Mouse (Mus musculus) left cerebral cortex, postnatal 10 days (tissue): ENCODE results near the gene Arl16. TPM values are rescaled to one million over a fixed set of nuclear protein-coding genes. Genes with fewer than 3 reads are reported as not detected.

Experiments used
- total RNA-seq, 2 experiments: library from RNA; stranded (reverse); gene quantifications; 2 replicates each; pipeline ENCODE4 v1.2.3; 2021

Gene Arl16
- total RNA-seq, 2 experiments from 2014 or later: 60.9 to 61.0 TPM

Other genes starting within 250 kb of the Arl16 start
- 10 to 100 TPM; 19.7 to 20.6 TPM for gene Bahcc1, start 234.7 kb downstream of the Arl16 start, total RNA-seq
- gene Actg1, start 119.1 kb downstream of the Arl16 start, total RNA-seq: 1,000 to 10,000 TPM; 2,375 to 2,523 TPM
- gene Fscn2, start 106.1 kb downstream of the Arl16 start, total RNA-seq: not detected
- gene Faap100, start 88.8 kb downstream of the Arl16 start, total RNA-seq: 10 to 100 TPM; 59.2 to 64.4 TPM
- gene Nploc4, start 29.9 kb downstream of the Arl16 start, total RNA-seq: 10 to 100 TPM; 63.1 to 70.3 TPM
- not detected for gene Tspan10, start 25.0 kb downstream of the Arl16 start, total RNA-seq
- gene Pde6g, start 14.1 kb downstream of the Arl16 start, total RNA-seq: under 1 TPM; 0.24 to 0.34 TPM
- 10 to 100 TPM; 10.6 to 13.8 TPM for gene Oxld1, start 9.5 kb downstream of the Arl16 start, total RNA-seq
- gene Ccdc137, start 9.5 kb downstream of the Arl16 start, total RNA-seq: 10 to 100 TPM; 16.8 to 20.8 TPM
- gene Mrpl12, start 17.0 kb upstream of the Arl16 start, total RNA-seq: 10 to 100 TPM; 76.6 to 79.1 TPM
- gene Slc25a10, start 24.2 kb upstream of the Arl16 start, total RNA-seq: 10 to 100 TPM; 23.4 to 26.6 TPM
- gene Gcgr, start 63.1 kb upstream of the Arl16 start, total RNA-seq: under 1 TPM in 1 of 2 experiments, not detected in 1; 0.26 TPM
- 100 to 1,000 TPM; 103 to 110 TPM for gene Mcrip1, start 82.1 kb upstream of the Arl16 start, total RNA-seq
- not detected for gene Ppp1r27, start 83.5 kb upstream of the Arl16 start, total RNA-seq
- 100 to 1,000 TPM; 136 to 138 TPM for gene P4hb, start 105.6 kb upstream of the Arl16 start, total RNA-seq
- gene Arhgdia, start 114.0 kb upstream of the Arl16 start, total RNA-seq: 100 to 1,000 TPM; 406 to 417 TPM
- 10 to 100 TPM; 69.3 to 76.5 TPM for gene Alyref, start 130.8 kb upstream of the Arl16 start, total RNA-seq
- gene Anapc11, start 130.8 kb upstream of the Arl16 start, total RNA-seq: 100 to 1,000 TPM; 102 to 110 TPM
- gene Npb, start 140.9 kb upstream of the Arl16 start, total RNA-seq: not detected
- gene Pcyt2, start 150.3 kb upstream of the Arl16 start, total RNA-seq: 100 to 1,000 TPM; 130 TPM
- gene Sirt7, start 157.6 kb upstream of the Arl16 start, total RNA-seq: 10 to 100 TPM; 37.5 to 40.6 TPM
- gene Mafg, start 166.0 kb upstream of the Arl16 start, total RNA-seq: 10 to 100 TPM; 84.4 to 84.7 TPM
- gene Pycr1, start 176.2 kb upstream of the Arl16 start, total RNA-seq: 1 to 10 TPM; 3.0 to 3.8 TPM
- gene Myadml2, start 180.6 kb upstream of the Arl16 start, total RNA-seq: 1 to 10 TPM; 3.1 to 3.5 TPM
- gene Notum, start 193.6 kb upstream of the Arl16 start, total RNA-seq: 1 to 10 TPM; 4.2 to 5.7 TPM
- gene Aspscr1, start 205.4 kb upstream of the Arl16 start, total RNA-seq: 10 to 100 TPM; 59.1 to 66.6 TPM
- gene Cenpx, start 246.1 kb upstream of the Arl16 start, total RNA-seq: 10 to 100 TPM; 24.5 to 26.0 TPM
- 10 to 100 TPM; 58.3 to 66.0 TPM for gene Lrrc45, start 246.3 kb upstream of the Arl16 start, total RNA-seq